ENCODE assay signal across 8 mouse cellular contexts in genomic region chr4:21951444-21951843, GRCm38 (mm10). TPM values are rescaled to one million over a fixed set of nuclear protein-coding genes. Genes with fewer than 3 reads are reported as not detected.
A peak's percentile ranks its signal among the peaks of the same experiment; 100 is the strongest.
DNase-seq lines count a peak whose midpoint lies in the region; ATAC-seq lines count a peak whose summit lies in the region.
"Had no signal": no experiment of that assay in that cellular context is flagged by ENCODE, and none has a peak within 500 bp of the region (broad histone marks: within the 10 kb centered on the region; RNA-seq: fewer than 3 reads in every experiment).

No protein-coding gene starts in this region.

- H3K27me3 ChIP-seq in hindbrain, embryonic 14.5 days (ENCODE audit: control insufficient read depth, insufficient read depth, low read length): no peaks in the 10 kb centered on the region
- H3K27me3 ChIP-seq in hindbrain, embryonic 13.5 days: no peaks in the 10 kb centered on the region
- H3K27me3 ChIP-seq: embryonic facial prominence, embryonic 12.5 days had no signal

- H3K4me1 ChIP-seq in hindbrain, embryonic 14.5 days (replicated peaks; ENCODE audit: control insufficient read depth, insufficient read depth, low read length): no peaks in the 10 kb centered on the region
- 0 out of 2 replicates have a peak, but pooled peaks cover 3% of the 10 kb centered on the region for H3K4me1 ChIP-seq in hindbrain, embryonic 13.5 days (replicated peaks)
- H3K4me1 ChIP-seq: embryonic facial prominence, embryonic 12.5 days had no signal

- no peak overlapping the region for H3K4me3 ChIP-seq in hindbrain, embryonic 14.5 days (replicated peaks; ENCODE audit: low read length)
- H3K4me3 ChIP-seq in hindbrain, embryonic 13.5 days: no peak overlapping the region
- H3K4me3 ChIP-seq: embryonic facial prominence, embryonic 12.5 days had no signal

- no peak overlapping the region for H3K9ac ChIP-seq in hindbrain, embryonic 14.5 days
- H3K9ac ChIP-seq in hindbrain, embryonic 13.5 days: no peak overlapping the region
- H3K9ac ChIP-seq: embryonic facial prominence, embryonic 12.5 days had no signal

- H3K36me3 ChIP-seq in hindbrain, embryonic 14.5 days (replicated peaks; ENCODE audit: control insufficient read depth, insufficient read depth): peaks cover 63% of the 10 kb centered on the region
- H3K36me3 ChIP-seq in hindbrain, embryonic 13.5 days: peaks cover 52% of the 10 kb centered on the region

- no peak overlapping the region for H3K4me2 ChIP-seq in hindbrain, embryonic 14.5 days (replicated peaks)
- H3K4me2 ChIP-seq in hindbrain, embryonic 13.5 days: no peak overlapping the region
- H3K4me2 ChIP-seq: embryonic facial prominence, embryonic 12.5 days had no signal

- intact Hi-C loops in left cerebral cortex, postnatal 14 days (cut with DNase I): loop anchor here (5.0 to 10.0 kb wide), 3 partner anchors 36 to 107 kb away; partner anchors contain the start of genes Coq3 and Pnisr

- 0 out of 2 replicates have a peak overlapping the region, but pooled peaks have one; percentile 49 for H3K27ac ChIP-seq in hindbrain, embryonic 14.5 days
- no peak overlapping the region for H3K27ac ChIP-seq in hindbrain, embryonic 13.5 days
- H3K27ac ChIP-seq: embryonic facial prominence, embryonic 12.5 days had no signal

- DNase-seq in hindbrain, embryonic 14.5 days (ENCODE audit: low spot score): peak; percentile 72
- DNase-seq in thymus, postnatal 14 days: peak; percentile 24
- DNase-seq in thymus, postnatal 36 days: no peak
- DNase-seq in c-Kit-positive CD71-positive TER-119-negative erythroid progenitor cells, embryonic 14.5 days (ENCODE audit: low read depth): peak; percentile 7
- DNase-seq in left cerebral cortex, postnatal 14 days (ENCODE audit: low spot score in 2 of 2): peak; percentile 58 to 73
- DNase-seq in right cerebral cortex, postnatal 4 days: peak; percentile 48

- no peaks in the 10 kb centered on the region for H3K9me3 ChIP-seq in hindbrain, embryonic 14.5 days (ENCODE audit: control insufficient read depth, low read length)
- H3K9me3 ChIP-seq in hindbrain, embryonic 13.5 days: no peaks in the 10 kb centered on the region
- H3K9me3 ChIP-seq: embryonic facial prominence, embryonic 12.5 days had no signal

- no peak for ATAC-seq in hindbrain, embryonic 14.5 days (ENCODE audit: low FRiP score)
- no peak for ATAC-seq in hindbrain, embryonic 13.5 days (ENCODE audit: low FRiP score)

- 46% methylated on average over 6 of the region's 6 CpGs for WGBS in hindbrain, embryonic 14.5 days
- WGBS in hindbrain, embryonic 13.5 days: 48% methylated on average over 6 of the region's 6 CpGs

RNA-seq across cellular contexts. Expression of gene Faxc, which starts 20.3 kb away (rescaled TPM):
- 29.6 and 31.2 TPM in 2 replicates for polyA plus RNA-seq in hindbrain, embryonic 14.5 days (2014; fragmentation: Nextera tagmentation; extraction: Ambion mirVana)
- 19.4 and 20.0 TPM in 2 replicates for polyA plus RNA-seq in hindbrain, embryonic 13.5 days (2015; fragmentation: Nextera tagmentation; extraction: Ambion mirVana)
- total RNA-seq in left cerebral cortex, postnatal 14 days (2021): 10 to 100 TPM; 86.9 to 91.7 TPM

Comparison
In these comparisons a context has a peak if more than half of its experiments do, and no peak if none do; other contexts are left out.
1. DNase-seq: peak in hindbrain, embryonic 14.5 days (single experiment), thymus, postnatal 14 days (single experiment), c-Kit-positive CD71-positive TER-119-negative erythroid progenitor cells, embryonic 14.5 days (single experiment), left cerebral cortex, postnatal 14 days (2 of 2) and right cerebral cortex, postnatal 4 days (single experiment); none in thymus, postnatal 36 days (0 of 2).